Mouse (Mus musculus) c-Kit-positive CD71-positive TER-119-negative erythroid progenitor cells, embryonic 14.5 days (primary cell): ENCODE results near the gene 5430427O19Rik.

Experiments used
- DNase-seq: peaks from one replicate; pipeline ENCODE4 v3.0.0-alpha.2; 2013; ENCODE audit warnings: low read depth

The 5430427O19Rik gene

GRCm38 (mm10) chrX:85869914-85870483, at the start of gene 5430427O19Rik:
5430427O19Rik (plus strand) TSS chrX:85870354.
- DNase-seq: no peak

DNA sequence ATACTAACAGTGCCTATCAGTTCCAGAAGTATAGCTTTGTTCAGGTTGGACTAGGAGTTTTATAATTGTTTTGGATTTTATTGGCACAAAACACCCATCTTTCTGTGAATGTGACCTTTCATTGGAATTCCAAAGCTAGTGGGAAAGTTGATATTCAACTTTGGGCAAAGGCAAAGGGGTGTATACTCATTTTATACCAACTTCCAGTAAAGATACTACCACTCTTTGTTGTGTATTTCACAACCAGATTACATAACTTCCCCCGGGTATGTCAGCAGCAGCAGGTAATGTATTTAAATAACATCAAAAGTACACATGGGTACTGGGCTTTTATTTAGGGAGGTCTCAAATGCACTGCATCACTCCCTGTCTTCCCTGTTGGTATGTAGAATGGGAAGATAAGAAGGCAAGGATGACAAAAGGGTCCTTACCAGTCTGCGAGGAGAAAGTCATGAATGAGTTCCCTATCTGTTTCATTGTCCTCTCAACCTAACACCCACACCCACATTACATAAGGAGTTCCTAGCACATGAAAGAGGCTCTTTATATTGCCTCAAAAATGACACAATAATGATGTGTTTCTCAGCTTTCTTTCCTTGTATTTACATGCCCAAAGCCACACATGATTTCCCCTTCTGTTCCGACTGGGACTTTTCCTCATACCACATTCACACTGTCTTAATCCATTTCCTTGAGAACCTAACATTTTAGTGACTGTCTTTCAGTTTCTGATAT, 42.3 kb upstream of the 5430427O19Rik start:
- no peak for DNase-seq

- no peak for DNase-seq
Measured at GRCm38 (mm10) chrX:85829000-85829399, 41.2 kb upstream of the 5430427O19Rik start.

DNA sequence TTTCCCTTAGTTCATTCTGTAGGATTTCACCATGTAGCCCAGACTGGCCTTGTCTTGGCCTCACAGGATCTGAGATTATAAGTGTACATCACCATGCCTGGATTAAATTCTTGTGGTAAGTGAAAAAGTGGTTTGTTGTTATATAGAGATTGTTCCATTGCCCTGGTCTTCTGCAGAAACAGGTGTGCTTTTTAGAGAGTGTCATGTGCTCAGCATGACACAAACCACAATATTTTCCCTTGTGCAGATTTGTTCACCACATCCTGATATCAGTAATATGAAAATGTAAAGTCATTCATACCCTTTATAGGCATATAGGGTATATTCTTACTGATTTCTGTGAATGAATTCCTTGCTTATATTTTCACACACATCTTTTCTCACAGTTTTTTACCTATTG, 31.0 kb upstream of the 5430427O19Rik start:
- no peak for DNase-seq

GRCm38 (mm10) chrX:85855938-85856337, 14.2 kb upstream of the 5430427O19Rik start:
- DNase-seq: no peak

- no peak for DNase-seq
Measured at GRCm38 (mm10) chrX:85857169-85857568, 13.0 kb upstream of the 5430427O19Rik start.

DNA sequence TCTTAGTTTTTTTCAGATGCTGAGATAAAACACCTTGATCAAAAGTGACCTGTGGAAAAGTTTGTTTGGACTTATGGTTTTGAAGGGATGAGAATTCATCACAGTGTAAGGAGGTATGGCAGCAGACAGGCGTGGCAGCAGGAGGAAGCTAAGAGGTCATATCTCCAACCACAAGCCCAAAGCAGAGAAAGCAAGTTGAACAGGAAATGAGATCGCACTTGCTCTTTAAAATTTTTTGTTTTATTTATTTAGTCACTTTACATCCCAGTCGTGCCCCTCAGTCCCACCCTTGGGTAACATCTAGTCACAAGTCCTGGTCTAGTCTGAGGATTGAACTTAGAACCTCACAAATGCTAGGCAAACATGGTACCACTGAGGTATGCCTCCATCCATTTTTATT, 2.1 kb upstream of the 5430427O19Rik start:
- DNase-seq: no peak

DNA sequence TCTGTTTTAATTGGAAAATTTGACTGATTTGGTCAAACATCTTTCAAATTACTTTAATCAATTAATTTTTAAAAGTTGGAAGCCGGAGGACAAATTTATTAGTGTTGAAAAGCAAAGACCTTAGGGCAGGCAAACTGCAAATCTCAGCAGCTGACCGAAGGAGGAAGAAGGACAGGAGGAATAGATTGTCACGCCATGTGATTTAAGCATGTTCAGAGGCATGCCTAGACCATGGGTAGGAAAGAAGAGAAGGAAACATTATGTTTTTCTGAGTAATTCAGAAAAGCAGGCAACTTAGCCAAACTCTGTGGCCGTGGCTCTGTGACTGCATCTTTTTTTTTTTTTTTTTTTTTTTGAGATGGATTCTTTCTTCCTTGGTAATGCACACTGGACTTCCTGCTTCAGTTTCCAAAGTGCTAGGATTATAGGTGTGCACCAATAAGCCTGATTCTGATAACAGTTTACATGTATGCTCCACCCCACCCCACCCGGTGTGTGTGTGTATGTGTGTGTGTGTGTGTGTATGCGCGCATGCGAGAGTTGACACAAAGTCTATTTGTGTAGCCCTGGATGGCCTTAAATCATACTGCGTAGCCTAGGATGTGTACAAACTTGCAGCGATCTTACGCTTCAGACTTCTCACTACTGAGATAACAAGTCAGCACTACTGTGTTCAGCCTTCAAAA, 1.4 kb downstream of the 5430427O19Rik start:
- no peak for DNase-seq

DNA sequence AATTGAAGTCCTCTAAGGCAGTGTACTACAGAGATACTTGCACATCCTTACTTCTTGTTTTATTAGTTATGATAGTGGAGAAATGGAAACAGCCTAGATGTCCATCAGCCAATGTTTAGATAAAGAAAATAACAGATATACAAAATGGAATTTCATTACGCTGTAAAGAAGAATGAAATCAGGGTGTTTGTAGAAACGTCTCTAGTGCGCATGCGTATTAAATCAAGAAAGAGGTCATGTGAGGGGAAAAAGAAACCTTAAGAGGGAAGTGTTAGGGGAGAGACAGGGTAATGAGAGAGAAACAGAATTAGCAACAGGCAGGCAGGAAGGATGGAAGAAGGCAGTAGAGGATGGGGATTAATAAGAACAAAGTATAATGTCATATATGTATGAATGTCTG, 4.2 kb downstream of the 5430427O19Rik start:
- no peak for DNase-seq

DNA sequence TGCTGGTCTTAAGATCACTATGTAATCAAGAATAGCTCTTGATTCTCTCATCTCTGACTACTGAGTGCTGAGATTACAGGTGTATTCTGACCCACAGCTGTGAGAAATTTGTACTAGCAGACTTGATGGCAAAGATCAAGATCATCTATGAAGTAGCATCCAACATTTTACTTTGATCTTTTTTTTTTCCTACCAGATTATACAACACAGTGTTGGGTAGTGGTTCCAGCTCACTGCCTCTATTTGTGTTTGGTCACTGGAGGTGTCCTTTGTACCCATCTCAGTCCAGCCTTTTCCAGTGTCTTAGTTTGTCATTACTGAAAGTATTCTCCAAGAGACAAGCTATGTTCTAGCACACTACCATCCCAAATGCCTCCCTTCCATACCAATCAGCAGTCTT, 5.8 kb downstream of the 5430427O19Rik start:
- DNase-seq: no peak

DNA sequence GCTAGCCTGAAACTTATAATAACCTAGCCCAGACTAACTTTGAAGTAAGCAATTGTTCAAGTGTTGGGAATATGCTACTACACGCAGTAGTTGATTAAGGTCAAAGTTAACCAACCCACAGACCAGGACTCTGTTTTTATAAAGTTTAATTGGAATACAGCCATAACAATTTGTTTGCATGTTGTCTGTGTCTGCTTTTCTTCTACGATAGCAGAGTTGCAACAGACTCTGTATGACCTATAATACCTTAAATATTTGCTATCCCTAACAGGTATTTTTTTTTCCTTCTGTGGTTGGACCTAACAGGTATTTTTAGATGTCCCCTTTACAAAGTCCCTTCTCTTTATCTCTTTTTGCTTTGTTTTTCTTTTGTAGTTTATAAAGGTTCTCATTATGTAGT, 7.6 kb downstream of the 5430427O19Rik start:
- DNase-seq: no peak

GRCm38 (mm10) chrX:85878293-85878692, 8.1 kb downstream of the 5430427O19Rik start:
- DNase-seq: no peak

- DNase-seq: no peak
Measured at GRCm38 (mm10) chrX:85879198-85879977, 9.2 kb downstream of the 5430427O19Rik start.

GRCm38 (mm10) chrX:85886651-85887050, 16.5 kb downstream of the 5430427O19Rik start:
- no peak for DNase-seq

- no peak for DNase-seq
Measured at GRCm38 (mm10) chrX:85901195-85901594, 31.0 kb downstream of the 5430427O19Rik start.

DNA sequence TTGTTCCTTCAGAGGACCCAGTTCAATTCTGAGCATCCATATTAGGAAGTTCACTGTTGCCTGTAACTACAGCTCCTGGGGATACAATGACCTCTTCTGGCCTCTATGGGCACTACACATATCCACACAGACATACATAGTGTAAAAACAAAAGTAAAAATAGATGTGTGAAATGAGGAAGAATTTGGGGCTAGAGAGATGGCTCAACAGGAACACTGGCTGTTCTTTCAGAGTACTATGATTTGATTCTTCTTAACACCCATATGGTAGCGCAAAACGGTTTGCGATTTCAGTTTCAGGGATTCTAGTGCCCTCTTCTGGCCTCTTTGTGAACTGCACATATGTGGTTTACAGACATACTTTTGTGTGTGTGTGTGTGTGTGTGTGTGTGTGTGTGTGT, 48.9 kb downstream of the 5430427O19Rik start:
- DNase-seq: peak; percentile 17

GRCm38 (mm10) chrX:85932991-85933390, 62.8 kb downstream of the 5430427O19Rik start:
- peak; percentile 9 for DNase-seq
